Mouse (Mus musculus) ZHBTc4 (cell line): ENCODE data around the gene Psd.
A peak's percentile ranks its signal among the peaks of the same experiment; 100 is the strongest.

ENCODE experiments used
- DNase-seq: peaks from one replicate; pipeline ENCODE4 v3.0.0-alpha.2; 2011; ENCODE audit warnings: low read depth, low spot score

Psd gene

GRCm38 (mm10) chr19:46326756-46327305 lies at the start of gene Psd:
Gene Psd (minus strand): TSS chr19:46327156.
- DNase-seq: peak; percentile 72

- DNase-seq: no peak
Measured at GRCm38 (mm10) chr19:46375891-46376290, 48.9 kb upstream of the Psd start.

- DNase-seq: no peak
Measured at GRCm38 (mm10) chr19:46375489-46375888, 48.5 kb upstream of the Psd start.

DNA sequence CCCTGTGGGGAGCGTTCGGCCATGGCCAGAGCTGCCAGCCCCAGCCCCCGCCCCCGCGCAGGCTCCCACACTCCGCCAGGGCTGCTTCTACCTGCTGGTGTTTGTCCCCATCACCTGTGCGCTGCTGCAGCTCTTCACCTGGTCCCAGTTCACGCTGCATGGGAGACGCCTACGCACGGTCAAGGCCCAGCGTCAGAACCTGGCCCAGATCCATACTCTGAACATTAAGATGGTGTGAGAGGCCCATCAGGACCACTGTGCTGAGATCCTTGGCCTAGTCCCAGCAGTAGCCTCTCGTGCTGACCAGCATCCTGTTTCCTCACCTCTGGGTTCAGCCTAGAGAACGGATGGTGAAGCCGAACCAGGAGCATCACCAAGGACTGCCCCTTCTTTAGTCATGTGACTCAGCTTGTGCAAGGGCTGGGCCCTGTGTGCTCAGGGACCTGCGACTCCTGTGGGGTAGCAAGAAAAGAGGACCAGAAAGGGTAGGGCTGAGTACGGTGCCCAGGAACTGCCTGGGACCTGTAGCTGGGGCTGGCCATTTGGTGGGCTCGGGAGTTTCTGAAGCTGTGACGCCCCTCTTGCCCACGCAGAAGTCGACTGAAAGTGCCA lies 47.6 kb upstream of the Psd start:
- DNase-seq: peak; percentile 67

DNA sequence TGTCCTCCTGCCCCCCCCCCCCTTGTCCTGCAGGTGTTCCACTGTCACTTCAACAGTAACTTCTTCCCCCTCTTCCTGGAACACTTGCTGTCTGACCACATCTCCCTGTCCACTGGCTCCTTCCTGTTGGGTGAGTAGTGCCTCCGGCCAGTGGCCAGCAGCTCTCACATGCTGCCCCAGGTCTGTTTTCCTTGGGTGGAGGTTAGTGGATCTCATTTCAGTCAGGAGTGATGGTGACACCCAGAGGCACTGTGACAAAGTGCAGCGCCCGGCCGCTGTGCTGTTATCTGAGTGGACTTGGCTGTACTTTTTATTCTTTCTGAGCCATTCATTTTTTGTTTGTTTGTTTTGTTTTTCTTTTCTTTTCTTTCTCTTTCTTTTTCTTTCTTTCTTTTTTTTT lies 42.2 kb upstream of the Psd start:
- peak; percentile 28 for DNase-seq

GRCm38 (mm10) chr19:46367798-46368590 lies 41.0 kb upstream of the Psd start:
- no peak for DNase-seq

DNA sequence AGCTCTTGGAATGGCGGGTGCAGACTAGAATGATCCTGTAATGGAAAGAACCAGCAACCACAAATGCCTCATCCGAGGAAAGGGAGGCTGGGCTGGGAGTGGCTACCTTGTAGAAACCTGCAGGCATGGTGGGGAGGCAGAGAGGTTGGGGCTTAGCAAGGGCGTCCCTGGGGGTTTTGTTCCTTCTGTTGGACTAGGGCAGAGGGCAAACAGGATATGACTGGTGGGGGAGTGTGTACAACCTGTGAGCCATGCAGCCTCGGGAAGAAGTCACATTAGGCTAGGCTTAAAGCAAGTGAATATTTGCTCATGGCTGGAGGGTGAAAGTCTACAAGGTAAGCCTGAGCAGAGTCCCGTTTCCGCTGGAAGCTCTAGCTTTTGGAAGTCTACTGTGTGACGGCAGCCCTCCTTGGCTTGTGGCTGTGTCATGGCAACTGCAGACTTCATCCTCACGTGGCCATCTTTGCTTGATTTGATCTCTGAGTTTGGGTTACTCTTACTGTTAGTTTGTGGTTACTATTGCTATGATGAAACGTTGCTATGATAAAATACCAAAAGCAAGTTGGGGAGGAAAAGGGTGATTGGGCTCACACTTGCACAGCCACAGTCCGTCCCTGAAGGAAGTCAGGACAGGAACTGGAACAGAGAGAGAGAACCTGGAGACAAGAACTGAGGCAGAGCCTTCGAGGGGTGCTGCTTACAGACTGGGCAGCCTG lies 36.5 kb upstream of the Psd start:
- peak; percentile 27 for DNase-seq

DNA sequence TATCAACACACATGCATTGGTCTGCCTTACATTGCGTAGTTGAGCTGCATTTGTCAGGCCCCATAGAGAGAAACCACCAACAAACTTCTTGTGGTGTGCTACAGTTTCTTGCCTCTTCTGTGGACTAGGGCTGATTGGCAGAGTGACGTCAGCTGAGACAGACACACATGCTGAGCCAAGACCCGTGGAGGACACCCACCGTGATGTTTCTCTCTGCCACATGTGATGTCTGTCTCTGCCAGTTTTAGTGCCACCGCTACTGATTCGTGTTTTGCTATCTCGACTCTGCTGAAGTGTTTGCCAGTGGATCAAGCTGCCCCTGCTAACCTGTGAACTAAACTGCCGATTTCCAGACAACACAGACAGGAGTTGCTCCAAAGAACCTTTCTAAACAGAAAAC lies 35.1 kb upstream of the Psd start:
- DNase-seq: no peak

GRCm38 (mm10) chr19:46358381-46358780 lies 31.4 kb upstream of the Psd start:
- peak; percentile 76 for DNase-seq

DNA sequence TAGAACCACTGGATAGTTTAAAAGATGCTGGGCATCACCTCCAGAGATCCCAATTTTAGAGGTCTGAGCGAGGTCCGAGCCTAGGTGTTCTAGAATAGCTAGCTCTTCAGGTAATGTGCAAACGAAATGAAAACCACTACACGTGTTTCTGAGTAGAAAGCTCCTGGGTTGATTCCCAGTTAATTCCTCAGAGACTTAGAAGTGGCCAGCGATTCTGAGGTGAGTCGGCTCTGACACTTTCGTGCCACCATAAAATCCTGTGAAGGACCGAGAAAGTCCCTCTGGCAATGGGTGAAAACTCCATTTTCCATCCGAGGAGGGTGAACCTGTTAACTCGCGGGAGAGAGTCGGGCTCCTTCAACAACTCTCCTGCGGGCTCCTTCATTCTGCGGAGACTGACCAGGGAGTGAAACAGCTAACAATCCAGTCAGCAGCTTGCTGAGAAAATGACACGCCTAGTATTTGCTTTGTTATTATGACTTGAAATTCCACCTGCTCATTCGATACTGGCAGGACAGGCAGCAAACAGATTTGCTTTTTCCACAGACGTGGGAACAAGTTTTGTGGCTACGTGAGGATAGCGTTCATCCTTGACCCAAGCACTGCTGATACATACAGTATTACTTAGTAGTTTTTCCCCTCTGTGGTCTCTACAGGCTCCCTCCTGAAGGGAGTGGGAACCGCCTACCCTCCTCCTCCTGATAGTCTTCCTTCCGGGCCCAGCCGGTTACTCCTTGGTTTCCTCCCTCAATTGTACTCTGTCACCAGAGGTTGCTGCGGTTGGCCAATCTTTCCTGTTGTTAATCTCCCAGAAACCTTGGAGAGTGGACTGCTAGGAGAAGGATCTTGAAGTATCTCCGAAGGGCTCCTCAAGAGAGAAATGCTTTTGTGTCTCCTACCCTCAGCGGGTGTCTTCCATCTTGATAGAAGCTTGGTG lies 30.7 kb upstream of the Psd start:
- DNase-seq: peak; percentile 59

GRCm38 (mm10) chr19:46356701-46357138 lies 29.8 kb upstream of the Psd start:
- peak; percentile 96 for DNase-seq

- no peak for DNase-seq
Measured at GRCm38 (mm10) chr19:46350168-46350932, 23.4 kb upstream of the Psd start, which contains the start of gene 2310034G01Rik. Gene 2310034G01Rik (minus strand): TSS chr19:46350302.

- no peak for DNase-seq
Measured at GRCm38 (mm10) chr19:46349550-46349949, 22.6 kb upstream of the Psd start.

DNA sequence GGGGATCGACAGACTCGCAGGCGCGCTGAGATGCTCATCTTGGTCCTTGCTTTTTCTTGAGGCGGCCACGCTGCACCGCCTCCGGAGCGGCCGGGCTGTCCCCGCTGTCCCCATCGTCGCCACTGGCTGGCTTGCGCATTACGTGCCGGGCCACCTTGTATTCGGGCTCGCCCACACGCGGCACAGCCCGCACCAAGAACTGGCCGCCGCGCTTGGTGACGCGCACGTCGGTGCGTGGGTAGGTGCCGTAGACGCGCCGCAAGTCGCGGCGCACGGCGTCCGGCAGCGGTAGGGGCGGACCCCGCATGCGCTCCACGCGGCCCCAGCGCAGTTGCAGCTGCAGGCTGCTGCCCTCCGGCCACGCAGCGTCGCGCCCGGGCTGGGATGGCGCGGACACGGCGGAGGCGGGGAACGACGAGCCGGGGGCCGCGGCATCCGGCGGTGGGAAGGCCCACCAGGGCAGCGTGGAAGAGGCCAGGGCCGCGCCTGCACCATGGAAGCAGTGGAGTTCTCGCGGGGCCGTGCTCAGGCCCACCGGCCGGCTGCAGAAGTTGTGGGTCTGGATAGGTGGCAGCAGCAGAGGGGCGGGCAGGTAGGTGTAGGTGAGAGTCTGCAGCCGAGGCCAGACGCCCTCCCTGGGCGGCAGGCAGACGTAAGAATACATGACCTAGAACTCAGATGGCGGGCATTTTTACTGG lies 22.0 kb upstream of the Psd start:
- peak; percentile 86 for DNase-seq

DNA sequence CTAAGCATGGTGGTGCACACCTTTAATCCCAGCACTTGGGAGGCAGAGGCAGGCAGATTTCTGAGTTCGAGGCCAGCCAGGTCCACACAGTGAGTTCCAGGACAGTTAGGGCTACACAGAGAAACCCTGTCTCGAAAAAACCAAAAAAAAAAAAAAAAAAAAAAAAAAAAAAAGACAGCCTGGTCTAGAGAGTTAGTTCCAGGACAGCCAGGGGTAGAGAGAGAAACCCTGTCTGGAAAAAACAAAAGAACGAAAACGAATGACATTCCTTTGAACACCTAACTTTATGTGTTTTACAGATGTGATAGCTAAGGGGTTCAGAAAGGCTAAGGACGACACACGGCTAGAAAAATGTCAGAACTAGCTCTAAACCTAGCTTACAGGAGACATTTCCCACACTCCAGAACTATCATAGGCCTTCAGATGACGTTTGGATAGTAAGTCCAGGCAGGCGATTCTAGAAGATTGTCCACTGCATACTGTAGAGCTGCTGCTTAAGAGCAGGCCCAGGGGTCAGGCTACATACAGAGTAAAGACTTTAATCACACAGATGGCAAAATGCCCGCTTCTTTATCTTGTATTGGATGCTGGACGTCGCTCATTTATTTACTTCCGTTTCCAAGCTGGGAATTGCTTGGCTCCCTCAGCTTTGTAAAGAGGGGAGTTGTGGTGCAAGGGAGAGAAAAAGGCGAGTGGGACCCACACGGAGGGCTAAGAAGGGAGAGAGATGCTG lies 21.1 kb upstream of the Psd start:
- no peak for DNase-seq

- no peak for DNase-seq
Measured at GRCm38 (mm10) chr19:46347146-46347545, 20.2 kb upstream of the Psd start.

GRCm38 (mm10) chr19:46344710-46345419 lies 17.9 kb upstream of the Psd start:
- peak; percentile 85 for DNase-seq

DNA sequence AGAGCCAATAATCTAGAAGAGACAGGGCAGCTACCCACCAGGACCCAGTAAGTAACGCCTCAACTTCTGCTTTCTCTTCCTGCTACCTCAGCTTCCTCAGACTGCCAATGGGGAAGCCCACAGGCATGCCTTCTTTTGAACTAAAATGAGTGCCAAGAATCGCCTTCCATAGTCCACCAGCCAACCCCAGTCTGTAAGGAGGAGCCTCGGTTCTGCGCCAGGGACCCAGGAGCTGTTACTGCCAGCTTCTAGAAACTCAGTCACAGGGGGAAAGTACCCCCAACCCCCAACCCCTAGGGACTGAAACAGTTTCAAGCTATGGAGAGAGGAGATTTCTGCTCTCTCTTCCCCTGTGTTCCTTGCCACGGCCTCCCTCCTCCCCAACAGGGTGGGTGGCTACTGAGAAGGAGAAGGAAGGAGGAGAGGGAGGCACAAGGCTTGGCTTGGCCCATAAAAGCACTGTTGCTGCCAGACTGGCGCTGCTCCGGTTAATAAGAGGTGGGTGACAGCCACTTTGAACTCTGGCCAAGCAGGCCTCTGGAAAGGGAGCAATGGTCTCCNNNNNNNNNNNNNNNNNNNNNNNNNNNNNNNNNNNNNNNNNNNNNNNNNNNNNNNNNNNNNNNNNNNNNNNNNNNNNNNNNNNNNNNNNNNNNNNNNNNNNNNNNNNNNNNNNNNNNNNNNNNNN lies 12.5 kb upstream of the Psd start:
- DNase-seq: no peak
